Mouse (Mus musculus): ENCODE data around the gene Smim7. TPM values are rescaled to one million over a fixed set of nuclear protein-coding genes. Genes with fewer than 3 reads are reported as not detected.

Smim7 gene
- 10 to 100 TPM; 19.9 to 54.0 (median 37.6) TPM for total RNA-seq (2018; cell fraction: chromatin; rRNA removed)
- 10 to 100 TPM; 25.0 to 42.3 (median 33.5) TPM for total RNA-seq (2018; cell fraction: cytosol; rRNA removed)
- 10 to 100 TPM; 22.1 to 66.7 (median 38.4) TPM for total RNA-seq (2018; cell fraction: nucleus; rRNA removed)
- 16.5 to 43.2 TPM (median 39.1 TPM) in 3 replicates for polyA plus RNA-seq (2018)

GRCm38 (mm10) chr8:72570633-72571610 is at the start of gene Smim7:
Gene Smim7, minus strand, starts transcription at chr8:72571088.
- Histone ChIP-seq H3K79me2 (ENCODE audit: inconsistent target) (peaks cover 27% of the 10 kb centered on the region), H3K27ac (peak within 1 kb of the TSS; percentile 76), H3K4me3 (ENCODE audit: inconsistent target) (peak within 1 kb of the TSS; percentile 79), H3K36me3 (ENCODE audit: inconsistent target) (peaks cover 33% of the 10 kb centered on the region; the same call in 1 of the 2 replicates)
- WGBS (ENCODE audit: missing documents): under 1% methylated on average over 52 of the region's 52 CpGs

DNA sequence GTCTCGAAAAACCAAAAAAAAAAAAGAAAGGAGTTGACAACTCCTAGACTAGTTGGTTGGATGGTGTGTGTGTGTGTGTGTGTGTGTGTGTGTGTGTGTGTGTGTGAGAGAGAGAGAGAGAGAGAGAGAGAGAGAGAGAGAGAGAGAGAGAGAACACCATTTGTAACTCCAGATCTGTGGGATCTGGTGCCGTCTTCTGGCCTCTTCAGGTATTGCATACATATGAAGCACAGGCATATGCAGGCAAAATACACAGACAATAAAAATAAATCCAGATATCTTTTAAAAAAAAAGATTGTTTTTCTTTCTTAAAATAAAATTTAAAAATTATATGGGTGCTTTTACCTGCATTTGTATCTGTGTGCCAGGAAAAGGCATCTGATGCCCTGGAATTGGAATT is 19.3 kb upstream of the Smim7 start:
- no peaks in the 10 kb centered on the region for H3K79me2 ChIP-seq (ENCODE audit: inconsistent target)
- H3K36me3 ChIP-seq (ENCODE audit: inconsistent target): no peaks in the 10 kb centered on the region
- WGBS (ENCODE audit: missing documents): 60% methylated on average over 1 of the region's 2 CpGs
- no peak overlapping the region for H3K4me3 ChIP-seq (ENCODE audit: inconsistent target)
- no peak overlapping the region for H3K27ac ChIP-seq

DNA sequence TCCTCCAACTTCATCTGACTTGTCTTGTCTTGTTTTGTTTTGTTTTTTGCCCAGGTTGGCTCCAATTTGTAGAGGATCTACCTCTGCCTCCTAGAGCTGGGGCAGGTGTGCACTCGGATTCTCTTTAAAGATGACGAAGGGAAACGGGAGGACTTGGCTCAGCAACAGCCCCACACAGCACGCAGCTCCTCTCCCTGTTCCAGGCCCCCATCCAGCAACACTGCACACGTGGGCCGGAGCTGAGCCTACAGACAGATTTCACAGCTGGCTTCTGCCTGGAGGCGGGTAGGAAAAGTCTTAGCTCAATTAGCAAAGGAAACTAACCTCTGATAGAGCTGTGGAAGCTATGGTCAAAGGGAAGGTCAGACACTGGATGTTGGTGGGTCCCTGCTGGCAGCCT is 18.4 kb upstream of the Smim7 start:
- Histone ChIP-seq H3K36me3 (ENCODE audit: inconsistent target) (no peaks in the 10 kb centered on the region), H3K27ac (no peak overlapping the region), H3K4me3 (ENCODE audit: inconsistent target) (no peak overlapping the region), H3K79me2 (ENCODE audit: inconsistent target) (no peaks in the 10 kb centered on the region)
- 98% methylated on average over 7 of the region's 7 CpGs for WGBS (ENCODE audit: missing documents)

- Histone ChIP-seq H3K27ac (no peak overlapping the region), H3K79me2 (ENCODE audit: inconsistent target) (no peaks in the 10 kb centered on the region), H3K36me3 (ENCODE audit: inconsistent target) (no peaks in the 10 kb centered on the region), H3K4me3 (ENCODE audit: inconsistent target) (no peak overlapping the region)
- 93% methylated on average over 10 of the region's 10 CpGs for WGBS (ENCODE audit: missing documents)
These were observed 18.0 kb upstream of the Smim7 start for GRCm38 (mm10) chr8:72588865-72589264.

DNA sequence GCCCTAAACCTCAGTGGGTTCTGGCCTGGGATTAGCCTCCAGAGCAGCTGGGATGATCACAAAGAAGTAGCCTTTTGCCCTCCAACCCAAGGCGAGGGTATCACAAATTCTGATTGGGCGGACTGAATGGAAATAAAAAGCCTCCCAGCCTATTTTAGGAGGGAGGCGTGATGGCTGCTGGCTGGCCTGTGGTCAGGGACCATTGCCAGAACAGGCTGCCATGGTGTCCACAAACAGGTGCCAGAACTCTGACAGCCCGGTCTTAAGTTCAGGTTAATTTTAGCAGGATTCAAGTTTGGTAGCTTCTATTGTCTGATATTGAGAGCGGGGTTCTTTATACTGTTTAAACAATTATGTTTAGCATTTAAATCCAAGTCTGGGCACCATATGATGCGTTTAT is 16.9 kb upstream of the Smim7 start:
- Histone ChIP-seq H3K79me2 (ENCODE audit: inconsistent target) (no peaks in the 10 kb centered on the region), H3K36me3 (ENCODE audit: inconsistent target) (no peaks in the 10 kb centered on the region), H3K27ac (no peak overlapping the region), H3K4me3 (ENCODE audit: inconsistent target) (no peak overlapping the region)
- 68% methylated on average over 6 of the region's 6 CpGs for WGBS (ENCODE audit: missing documents)

- Histone ChIP-seq H3K36me3 (ENCODE audit: inconsistent target) (no peaks in the 10 kb centered on the region), H3K27ac (no peak overlapping the region), H3K79me2 (ENCODE audit: inconsistent target) (no peaks in the 10 kb centered on the region), H3K4me3 (ENCODE audit: inconsistent target) (no peak overlapping the region)
- WGBS (ENCODE audit: missing documents): 80% methylated on average over 6 of the region's 6 CpGs
These were observed 13.5 kb upstream of the Smim7 start for GRCm38 (mm10) chr8:72584390-72584789.

DNA sequence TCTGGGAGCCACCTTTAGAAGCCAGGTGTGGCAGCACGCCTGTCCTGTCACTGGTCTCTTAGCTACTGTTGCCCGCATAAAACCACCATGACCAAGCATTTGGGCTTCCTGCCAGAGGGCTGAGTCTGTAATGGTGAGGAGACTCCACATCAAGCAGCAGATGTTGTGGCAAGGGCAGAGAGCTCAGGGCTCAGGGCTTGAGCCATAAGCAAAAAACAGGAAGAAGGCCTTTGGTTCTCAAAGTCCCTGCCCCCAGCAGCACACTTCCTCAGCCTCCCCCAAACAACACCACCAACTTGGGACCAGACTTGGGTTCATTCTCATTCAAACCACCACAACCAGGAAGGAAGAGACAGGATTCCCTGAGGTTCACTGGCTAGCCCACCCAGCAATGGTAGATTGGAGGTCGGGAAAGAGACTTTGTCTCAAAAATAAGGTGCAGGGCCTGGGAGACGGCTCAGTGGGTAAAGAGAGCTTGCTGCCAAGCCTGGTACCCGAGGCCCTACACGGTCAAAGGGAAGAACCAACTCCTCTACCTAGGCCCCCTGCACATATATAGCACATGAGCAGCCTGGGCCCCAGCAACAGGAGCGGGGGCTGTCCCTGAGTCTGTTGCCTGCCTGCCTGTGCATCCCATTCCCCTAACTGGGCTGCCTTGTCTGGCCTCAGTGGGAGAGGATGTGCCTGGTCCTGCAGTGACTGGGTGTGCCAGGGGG is 12.3 kb upstream of the Smim7 start:
- no peak overlapping the region for H3K4me3 ChIP-seq (ENCODE audit: inconsistent target)
- WGBS (ENCODE audit: missing documents): 13% methylated on average over 7 of the region's 7 CpGs
- no peaks in the 10 kb centered on the region for H3K36me3 ChIP-seq (ENCODE audit: inconsistent target)
- no peaks in the 10 kb centered on the region for H3K79me2 ChIP-seq (ENCODE audit: inconsistent target)
- H3K27ac ChIP-seq: peak overlapping the region; percentile 75

GRCm38 (mm10) chr8:72579374-72579773 is 8.5 kb upstream of the Smim7 start:
- Histone ChIP-seq H3K79me2 (ENCODE audit: inconsistent target) (no peaks in the 10 kb centered on the region), H3K36me3 (ENCODE audit: inconsistent target) (no peaks in the 10 kb centered on the region), H3K4me3 (ENCODE audit: inconsistent target) (no peak overlapping the region), H3K27ac (no peak overlapping the region)
- WGBS (ENCODE audit: missing documents): 86% methylated on average over 9 of the region's 9 CpGs

DNA sequence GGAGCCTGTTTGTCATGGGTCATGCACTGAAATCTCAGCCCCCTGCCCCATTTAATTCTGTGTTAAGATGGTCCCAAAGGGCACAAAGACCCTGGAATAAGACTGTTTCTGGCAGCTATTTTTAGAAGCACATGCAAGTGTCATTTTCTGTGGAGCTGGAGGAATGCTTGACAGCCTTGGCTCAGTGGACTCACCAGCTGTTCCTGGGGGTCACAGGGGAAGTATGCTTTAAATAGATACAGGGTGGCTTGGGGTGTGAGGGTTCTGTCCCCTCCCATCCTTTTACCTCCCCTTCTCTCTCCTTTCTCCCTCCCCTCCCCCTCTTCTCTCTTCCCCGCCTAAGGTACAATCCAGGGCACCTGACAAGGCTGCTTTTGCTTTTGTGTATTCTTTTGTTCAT is 7.1 kb upstream of the Smim7 start:
- Histone ChIP-seq H3K4me3 (ENCODE audit: inconsistent target) (no peak overlapping the region), H3K36me3 (ENCODE audit: inconsistent target) (no peaks in the 10 kb centered on the region), H3K79me2 (ENCODE audit: inconsistent target) (no peaks in the 10 kb centered on the region), H3K27ac (no peak overlapping the region)
- WGBS (ENCODE audit: missing documents): 100% methylated on average over 1 of the region's 1 CpGs

DNA sequence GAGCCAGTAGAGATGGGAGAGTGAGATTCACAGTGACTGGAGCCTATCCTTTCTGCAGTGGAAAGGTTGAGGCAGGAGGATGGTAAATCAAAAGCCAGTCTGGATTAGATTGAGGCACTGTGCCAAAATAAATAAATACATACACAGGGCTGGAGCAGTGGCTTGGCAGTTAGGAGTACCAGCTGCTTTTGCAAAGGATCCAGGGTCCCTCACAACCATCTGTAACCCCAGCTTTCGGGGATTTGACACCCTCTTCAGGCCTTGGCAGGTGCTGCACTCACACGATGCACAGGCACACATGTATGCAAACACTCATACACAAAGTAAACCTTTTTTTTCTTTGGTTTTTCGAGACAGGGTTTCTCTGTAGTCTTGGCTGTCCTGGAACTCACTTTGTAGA is 6.4 kb upstream of the Smim7 start:
- Histone ChIP-seq H3K36me3 (ENCODE audit: inconsistent target) (no peaks in the 10 kb centered on the region), H3K4me3 (ENCODE audit: inconsistent target) (no peak overlapping the region), H3K27ac (no peak overlapping the region), H3K79me2 (ENCODE audit: inconsistent target) (no peaks in the 10 kb centered on the region)
- 100% methylated on average over 3 of the region's 3 CpGs for WGBS (ENCODE audit: missing documents)

DNA sequence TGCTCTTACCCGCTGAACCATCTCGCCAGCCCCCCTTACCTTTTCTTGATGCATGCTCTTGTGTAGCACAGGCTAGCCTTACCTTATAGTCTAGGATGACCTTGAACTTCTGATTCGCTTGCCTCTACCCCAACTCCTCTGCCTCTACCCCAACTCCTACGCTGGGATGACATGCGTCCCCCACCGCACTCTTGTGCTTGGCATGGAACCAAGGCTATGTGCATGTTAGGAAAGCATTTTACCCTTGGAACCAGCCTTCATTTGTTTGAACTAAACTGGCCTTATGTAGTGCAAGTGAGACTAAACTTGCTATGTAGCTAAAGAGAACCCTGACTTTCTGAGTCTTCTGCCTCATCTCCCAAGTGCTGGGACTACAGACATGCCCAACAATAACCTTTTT is 5.0 kb upstream of the Smim7 start:
- Histone ChIP-seq H3K79me2 (ENCODE audit: inconsistent target) (no peaks in the 10 kb centered on the region), H3K4me3 (ENCODE audit: inconsistent target) (no peak overlapping the region), H3K27ac (no peak overlapping the region), H3K36me3 (ENCODE audit: inconsistent target) (no peaks in the 10 kb centered on the region)
- 98% methylated on average over 6 of the region's 6 CpGs for WGBS (ENCODE audit: missing documents)

- H3K27ac ChIP-seq: no peak overlapping the region
- H3K4me3 ChIP-seq (ENCODE audit: inconsistent target): no peak overlapping the region
- peaks cover 7% of the 10 kb centered on the region; the same call in 1 of the 2 replicates for H3K36me3 ChIP-seq (ENCODE audit: inconsistent target)
- H3K79me2 ChIP-seq (ENCODE audit: inconsistent target): peaks cover 21% of the 10 kb centered on the region
- WGBS (ENCODE audit: missing documents): 95% methylated on average over 6 of the region's 6 CpGs
These were observed 2.6 kb upstream of the Smim7 start for GRCm38 (mm10) chr8:72573450-72573849.

DNA sequence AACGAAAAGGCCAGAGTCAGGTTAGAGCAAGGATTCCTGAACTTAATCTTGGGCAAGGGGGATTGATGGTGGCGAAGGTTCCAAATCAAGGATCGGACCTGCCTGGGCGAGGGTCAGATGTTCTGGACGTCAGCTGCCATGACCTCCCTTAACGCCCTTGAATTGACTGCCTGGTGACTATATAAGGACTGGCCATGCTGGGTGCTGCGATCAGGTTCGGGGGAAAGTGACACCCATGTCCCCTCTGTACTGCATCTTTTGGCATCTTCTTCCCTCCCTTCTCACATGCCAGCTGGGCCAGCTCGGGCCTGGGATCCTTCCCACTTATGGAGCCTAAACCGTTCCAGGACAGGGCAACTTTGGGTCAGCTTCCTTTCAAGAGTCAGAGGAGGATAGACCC is 1.6 kb upstream of the Smim7 start:
- Histone ChIP-seq H3K36me3 (ENCODE audit: inconsistent target) (peaks cover 17% of the 10 kb centered on the region; the same call in 1 of the 2 replicates), H3K4me3 (ENCODE audit: inconsistent target) (peak overlapping the region; percentile 79), H3K27ac (no peak overlapping the region), H3K79me2 (ENCODE audit: inconsistent target) (peaks cover 27% of the 10 kb centered on the region)
- 41% methylated on average over 10 of the region's 10 CpGs for WGBS (ENCODE audit: missing documents)

DNA sequence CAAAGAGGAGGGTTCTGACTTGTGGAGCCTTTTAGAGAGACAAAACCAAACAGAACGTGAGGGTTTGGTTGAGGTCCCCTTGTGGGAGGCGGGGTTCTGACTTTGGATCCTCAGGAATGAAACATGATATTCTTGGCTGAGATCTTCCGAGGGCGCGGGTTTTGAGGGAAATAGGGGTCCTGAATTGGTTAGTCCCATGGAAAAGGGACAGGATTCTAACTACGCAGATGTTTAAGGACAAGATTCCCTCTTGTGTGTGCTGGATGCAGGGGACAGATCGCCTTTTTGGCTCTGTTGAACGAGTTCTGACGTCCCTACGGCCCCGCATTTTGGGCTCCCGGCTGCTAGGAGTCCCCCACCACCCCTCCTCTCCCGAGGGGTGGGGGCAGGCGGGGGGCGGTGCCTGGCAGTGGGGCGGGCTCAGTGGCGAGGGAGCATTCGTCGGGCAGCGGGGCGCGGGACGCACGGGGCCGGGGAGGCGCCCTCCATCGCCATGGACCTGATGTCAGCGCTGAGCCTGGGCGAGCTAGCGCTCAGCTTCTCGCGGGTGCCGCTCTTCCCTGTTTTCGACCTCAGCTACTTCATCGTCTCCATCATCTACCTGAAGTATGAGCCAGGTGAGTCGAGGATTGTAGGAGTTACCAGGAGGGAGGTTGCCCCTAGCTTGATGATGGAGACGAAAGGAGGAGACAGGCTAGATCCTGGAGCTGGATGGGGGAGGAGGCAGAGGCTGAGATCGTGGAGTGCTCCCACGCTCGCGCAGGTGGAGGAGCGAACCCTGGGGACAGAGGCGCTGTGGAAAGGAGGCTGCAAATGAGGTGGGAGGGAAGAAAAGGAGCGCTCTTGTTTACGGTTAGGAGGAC is 954 bp upstream of the Smim7 start, which contains the start of gene Tmem38a:
Tmem38a (plus strand) TSS at position 445 of the 863 bp plus-strand sequence.
- H3K4me3 ChIP-seq (ENCODE audit: inconsistent target): peak within 1 kb of the TSS; percentile 79
- H3K36me3 ChIP-seq (ENCODE audit: inconsistent target): peaks cover 23% of the 10 kb centered on the region; the same call in 1 of the 2 replicates
- H3K27ac ChIP-seq: peak within 1 kb of the TSS; percentile 76
- H3K79me2 ChIP-seq (ENCODE audit: inconsistent target): peaks cover 27% of the 10 kb centered on the region
- WGBS (ENCODE audit: missing documents): under 1% methylated on average over 45 of the region's 45 CpGs
